In the genomic region with DNA sequence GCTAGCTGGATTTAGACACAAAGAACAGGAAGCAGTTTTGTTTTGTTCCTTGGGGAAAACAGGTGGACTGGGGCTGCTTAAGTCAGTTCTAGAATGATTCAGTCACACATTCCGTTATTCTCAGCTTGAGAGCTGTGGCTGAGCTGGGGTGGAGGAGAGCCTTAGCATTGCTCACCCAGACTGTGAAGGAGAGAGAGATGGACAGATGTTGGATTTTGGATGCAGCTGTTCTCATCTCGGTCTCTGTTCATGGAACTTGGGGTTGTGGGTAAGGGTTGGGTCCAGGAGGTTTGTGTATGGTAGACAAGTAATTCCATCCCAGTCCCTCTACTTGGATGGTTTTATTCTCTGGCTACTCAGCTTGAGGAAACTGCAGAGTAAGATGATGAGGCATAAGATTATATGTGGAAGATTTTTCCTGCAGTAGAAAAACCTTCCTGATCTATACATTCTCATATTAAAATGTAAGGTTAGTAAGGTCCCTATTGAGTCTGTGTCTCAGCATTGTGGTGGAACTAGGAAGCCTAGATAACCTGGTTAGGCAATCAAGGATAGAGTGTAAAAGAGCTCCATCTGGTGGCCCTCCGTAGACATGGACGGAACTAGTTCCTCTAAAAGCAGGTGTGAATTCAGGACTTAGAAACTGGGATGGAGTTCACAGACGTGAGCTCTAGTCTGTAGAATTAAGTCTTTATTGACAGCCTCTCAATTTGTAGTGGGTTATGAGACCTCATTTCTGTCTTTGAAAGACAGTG, we compare ENCODE assay signal across 8 mouse cellular contexts. TPM values are rescaled to one million over a fixed set of nuclear protein-coding genes. Genes with fewer than 3 reads are reported as not detected.
A peak's percentile ranks its signal among the peaks of the same experiment; 100 is the strongest.
DNase-seq lines count a peak whose midpoint lies in the region; ATAC-seq and TF ChIP-seq lines count a peak whose summit lies in the region.

No protein-coding gene starts in this region.

- H3K36me3 ChIP-seq in heart, embryonic 10.5 days, result peaks cover 85% of the 10 kb centered on the region
- peaks cover 82% of the 10 kb centered on the region for H3K36me3 ChIP-seq in G1E (replicated peaks)

- no peaks in the 10 kb centered on the region for H3K27me3 ChIP-seq in heart, embryonic 10.5 days (ENCODE audit: insufficient read depth, poor library complexity, severe bottlenecking)
- no peaks in the 10 kb centered on the region for H3K27me3 ChIP-seq in G1E (ENCODE audit: insufficient read depth, low read length)

- no peak overlapping the region for H3K27ac ChIP-seq in heart, embryonic 10.5 days

- peak; percentile 69 for DNase-seq in heart, embryonic 10.5 days (ENCODE audit: low spot score)
- no peak for DNase-seq in heart, adult 9 months (ENCODE audit: low spot score in 2 of 2)
- peak; percentile 80 for DNase-seq in 3T3-L1 (ENCODE audit: low read depth, low spot score)
- DNase-seq in G1E (ENCODE audit: low spot score), result no peak
- DNase-seq in liver, result peak; percentile 29
- DNase-seq in right cerebral cortex, postnatal 36 days (ENCODE audit: low spot score in 2 of 2), result no peak
- DNase-seq in testis, postnatal 10 days (ENCODE audit: low spot score), result no peak
- no peak for DNase-seq in frontal cortex, postnatal 36 days (ENCODE audit: low spot score in 2 of 2)

- 71% methylated on average over 5 of the region's 5 CpGs for WGBS in heart, embryonic 10.5 days

- no peak overlapping the region for H3K4me3 ChIP-seq in heart, embryonic 10.5 days
- no peak overlapping the region for H3K4me3 ChIP-seq in G1E (ENCODE audit: low read depth, low read length)

- peak; percentile 46 for ATAC-seq in G1E (ENCODE audit: extremely low read depth, insufficient number of reproducible peaks, low FRiP score, poor library complexity, severe bottlenecking)

- TF ChIP-seq CTCF in G1E (IDR thresholded peaks at IDR 0.05; ENCODE audit: low read depth, low read length), result no peak

- no peaks in the 10 kb centered on the region for H3K4me1 ChIP-seq in heart, embryonic 10.5 days
- H3K4me1 ChIP-seq in G1E (ENCODE audit: insufficient read depth, low read depth, low read length), result peaks cover under 1% of the 10 kb centered on the region; the same call in 1 of the 2 replicates

- no peaks in the 10 kb centered on the region for H3K9me3 ChIP-seq in heart, embryonic 10.5 days
- H3K9me3 ChIP-seq in G1E (replicated peaks), result no peaks in the 10 kb centered on the region

RNA-seq across cellular contexts. Expression of a gene that starts 7.0 kb away (rescaled TPM):
- 76.1 and 79.9 TPM in 2 replicates for polyA plus RNA-seq in heart, embryonic 10.5 days (2016; fragmentation: Nextera tagmentation; extraction: Ambion mirVana)
- total RNA-seq in G1E (2014; fragmentation: Nextera tagmentation) (48.4 and 51.2 TPM in 2 replicates), G1E (2017) (69.4 and 73.5 TPM in 2 replicates)
- polyA plus RNA-seq in G1E (2012), result 34.5 and 47.6 TPM in 2 replicates

RNA-seq across cellular contexts. Expression of a gene that starts 12.5 kb away (rescaled TPM):
- polyA plus RNA-seq in heart, embryonic 10.5 days (2016; fragmentation: Nextera tagmentation; extraction: Ambion mirVana), result 154 and 170 TPM in 2 replicates
- total RNA-seq in G1E (2014; fragmentation: Nextera tagmentation) (151 and 153 TPM in 2 replicates), G1E (2017) (97.6 and 117 TPM in 2 replicates)
- polyA plus RNA-seq in G1E (2012), result 26.2 and 38.1 TPM in 2 replicates

Comparison
In these comparisons a context has a peak if more than half of its experiments do, and no peak if none do; other contexts are left out.
1. DNase-seq: peak in heart, embryonic 10.5 days (single experiment), 3T3-L1 (single experiment) and liver (single experiment); none in heart, adult 9 months (0 of 2), G1E (single experiment), right cerebral cortex, postnatal 36 days (0 of 2), testis, postnatal 10 days (single experiment) and frontal cortex, postnatal 36 days (0 of 2).